Mouse (Mus musculus) E14TG2a.4 (cell line): Measurements from ENCODE around the gene Gm10964.

Source experiments
- CTCF ChIP-seq: conservative IDR thresholded peaks from 2 replicates; pipeline ENCODE4 v1.5.1; 2014; ENCODE audit warnings: low read length
- POU5F1 ChIP-seq: IDR thresholded peaks from 2 replicates; pipeline ENCODE4 v1.6.1; 2014; ENCODE audit warnings: low read length, borderline replicate concordance

DNA sequence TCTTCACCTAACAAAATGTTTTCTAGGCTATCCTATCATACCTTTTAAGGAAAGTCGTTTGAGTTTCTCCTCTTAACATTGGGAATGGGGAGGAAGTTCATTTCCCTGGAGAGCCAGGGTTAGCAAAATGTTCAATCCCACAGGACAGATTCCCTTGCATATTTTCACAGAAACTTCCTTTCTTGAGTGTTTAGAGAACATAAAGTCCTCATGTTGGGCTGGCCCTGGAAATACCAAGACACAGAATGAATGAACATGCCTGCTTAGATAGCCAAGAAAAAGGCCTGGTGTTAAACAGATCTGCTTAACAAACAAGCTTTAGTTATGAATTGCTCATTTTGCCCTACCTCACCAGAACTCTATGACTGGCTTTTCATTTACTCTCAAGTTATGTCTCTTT lies 53.4 kb downstream of the Gm10964 start:
- TF ChIP-seq CTCF (no peak), POU5F1 (no peak)
